Mouse (Mus musculus) brain, embryonic 14.5 days (tissue): ENCODE results near the gene Zfp446.

Experiments used
- CTCF ChIP-seq: fragments of 200-500 bp; IDR thresholded peaks from 2 replicates; pipeline ENCODE4 v1.5.1; 2012; ENCODE audit warnings: inconsistent platforms, mild to moderate bottlenecking, moderate library complexity, borderline replicate concordance; ENCODE audit not compliant: insufficient read depth, insufficient read length; ENCODE audit errors: extremely low read depth
- POLR2A ChIP-seq: fragments of 200-500 bp; IDR thresholded peaks from 2 replicates; pipeline ENCODE4 v1.6.1; 2012; ENCODE audit warnings: mild to moderate bottlenecking, inconsistent platforms, borderline replicate concordance; ENCODE audit not compliant: poor library complexity, insufficient read depth, insufficient read length, severe bottlenecking; ENCODE audit errors: extremely low read depth

DNA sequence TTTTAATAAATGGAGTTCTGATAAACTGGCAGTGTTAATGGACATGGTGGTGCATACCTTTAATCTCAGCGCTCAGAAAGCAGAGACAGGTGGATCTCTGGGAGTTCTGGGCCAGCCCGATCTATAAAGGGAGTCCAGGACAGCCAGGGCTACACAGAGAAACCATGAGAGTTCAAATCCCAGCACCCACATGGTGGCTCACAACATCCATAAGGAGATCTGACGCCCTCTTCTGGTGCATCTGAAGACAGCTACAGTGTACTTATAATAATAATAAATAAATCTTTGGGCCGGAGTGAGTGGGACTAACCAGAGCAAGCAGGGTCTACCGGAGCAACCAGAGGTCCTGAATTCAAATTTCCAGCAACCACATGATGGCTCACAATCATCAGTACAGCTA is 25.7 kb downstream of the Zfp446 start:
- TF ChIP-seq CTCF (no peak), POLR2A (no peak)
